Mouse (Mus musculus) midbrain, embryonic 15.5 days (tissue): ENCODE results near the gene Actl11. TPM values are rescaled to one million over a fixed set of nuclear protein-coding genes. Genes with fewer than 3 reads are reported as not detected.

Experiments
- ATAC-seq: fragments of 200-750 bp; cut with Nextera tagmentation; replicated peaks from 2 replicates; pipeline ENCODE4 v1.8.0; 2017; ENCODE audit warnings: moderate TSS enrichment
- H3K27ac ChIP-seq: fragments of 300-500 bp; sonication (generic); 2 replicates; pipeline ENCODE4 v1.5.1; 2015; ENCODE audit warnings: mild to moderate bottlenecking, inconsistent platforms
- H3K27me3 ChIP-seq: fragments of 300-500 bp; sonication (generic); replicated peaks from 2 replicates; pipeline ENCODE4 v1.6.1; 2015; ENCODE audit warnings: inconsistent platforms
- H3K36me3 ChIP-seq: fragments of 300-500 bp; sonication (generic); replicated peaks from 2 replicates; pipeline ENCODE4 v1.6.1; 2015; ENCODE audit warnings: inconsistent platforms
- H3K4me1 ChIP-seq: fragments of 300-500 bp; sonication (generic); 2 replicates; pipeline ENCODE4 v1.6.1; 2015; ENCODE audit warnings: inconsistent platforms
- H3K4me2 ChIP-seq: fragments of 300-500 bp; sonication (generic); 2 replicates; pipeline ENCODE4 v1.6.1; 2015; ENCODE audit warnings: inconsistent platforms, mild to moderate bottlenecking, moderate library complexity
- H3K4me3 ChIP-seq: fragments of 300-500 bp; sonication (generic); 2 replicates; pipeline ENCODE4 v1.5.1; 2015; ENCODE audit warnings: mild to moderate bottlenecking, inconsistent platforms
- H3K9ac ChIP-seq: fragments of 300-500 bp; sonication (generic); 2 replicates; pipeline ENCODE4 v1.6.1; 2015; ENCODE audit warnings: mild to moderate bottlenecking, inconsistent platforms
- H3K9me3 ChIP-seq: fragments of 300-500 bp; sonication (generic); 2 replicates; pipeline ENCODE4 v1.6.1; 2016; ENCODE audit warnings: inconsistent platforms
- WGBS: fragments of 180-500 bp; shearing (Covaris S2); methylation state at CpG from one replicate; pipeline ENCODE4 v1.1.7; 2015; ENCODE audit warnings: mixed read lengths; 5-methylcytosine and 5-hydroxymethylcytosine counted together
- polyA plus RNA-seq: library from polyadenylated mRNA; unstranded; fragments of >200 nt; fragmentation: Nextera tagmentation; extraction: Ambion mirVana; gene quantifications from 2 replicates; pipeline ENCODE4 v1.2.1, GENCODE M21; 2015

Gene Actl11
- polyA plus RNA-seq, 1 experiment from 2014 or later: not detected

DNA sequence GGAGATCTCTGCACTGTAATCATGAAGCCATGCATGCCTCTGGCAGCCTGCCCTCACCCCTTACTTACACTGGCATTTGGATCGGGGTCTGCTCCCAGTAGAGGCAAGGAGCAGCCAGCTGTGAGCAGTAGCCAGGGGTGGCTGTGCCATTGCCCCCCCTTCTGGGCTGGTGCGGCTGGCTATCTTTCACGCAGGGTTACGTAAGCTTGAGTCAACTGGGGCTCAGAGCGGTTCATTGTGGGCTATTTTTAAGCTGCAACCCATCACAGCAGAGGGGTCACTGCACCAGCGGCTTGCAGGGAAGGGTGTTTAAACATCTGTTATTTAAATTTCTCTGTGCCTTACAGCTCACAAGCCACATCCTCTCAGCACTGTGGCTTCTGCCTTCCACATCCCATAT is 4.3 kb upstream of the Actl11 start:
- no peak overlapping the region for H3K4me3 ChIP-seq
- H3K27ac ChIP-seq: peak overlapping the region; percentile 1; the same call in 1 of the 2 replicates
- no peaks in the 10 kb centered on the region for H3K9me3 ChIP-seq
- H3K4me2 ChIP-seq: no peak overlapping the region
- peaks cover 18% of the 10 kb centered on the region for H3K4me1 ChIP-seq
- no peak overlapping the region for H3K9ac ChIP-seq
- H3K36me3 ChIP-seq: no peaks in the 10 kb centered on the region
- no peak for ATAC-seq
- 46% methylated on average over 6 of the region's 6 CpGs for WGBS
- no peaks in the 10 kb centered on the region for H3K27me3 ChIP-seq

DNA sequence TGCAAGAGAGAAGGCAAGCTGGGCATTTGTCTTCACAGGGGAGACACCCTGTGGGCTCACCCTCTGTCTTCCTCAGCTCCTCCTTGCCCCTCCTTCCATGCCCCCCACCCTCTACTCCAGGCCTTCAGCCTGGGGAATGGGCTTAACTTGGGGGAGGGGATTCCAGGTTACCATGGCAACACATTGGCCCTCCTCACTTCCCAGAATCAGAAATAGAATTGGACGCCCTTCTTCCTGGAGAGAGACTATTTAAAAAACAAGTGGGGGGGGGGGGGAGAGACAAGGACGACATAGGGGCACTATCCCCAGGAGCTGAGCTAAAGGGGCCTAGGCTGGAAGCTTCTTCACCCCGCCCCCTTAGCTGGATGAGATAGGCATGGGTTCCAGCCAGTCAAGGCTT is 3.0 kb upstream of the Actl11 start:
- peaks cover 18% of the 10 kb centered on the region for H3K4me1 ChIP-seq
- H3K27me3 ChIP-seq: no peaks in the 10 kb centered on the region
- H3K9ac ChIP-seq: no peak overlapping the region
- H3K9me3 ChIP-seq: no peaks in the 10 kb centered on the region
- 16% methylated on average over 3 of the region's 3 CpGs for WGBS
- peak; percentile 54; the same call in 1 of the 2 replicates for ATAC-seq
- no peaks in the 10 kb centered on the region for H3K36me3 ChIP-seq
- no peak overlapping the region for H3K4me2 ChIP-seq
- peak overlapping the region; percentile 1; the same call in 1 of the 2 replicates for H3K27ac ChIP-seq
- no peak overlapping the region for H3K4me3 ChIP-seq

DNA sequence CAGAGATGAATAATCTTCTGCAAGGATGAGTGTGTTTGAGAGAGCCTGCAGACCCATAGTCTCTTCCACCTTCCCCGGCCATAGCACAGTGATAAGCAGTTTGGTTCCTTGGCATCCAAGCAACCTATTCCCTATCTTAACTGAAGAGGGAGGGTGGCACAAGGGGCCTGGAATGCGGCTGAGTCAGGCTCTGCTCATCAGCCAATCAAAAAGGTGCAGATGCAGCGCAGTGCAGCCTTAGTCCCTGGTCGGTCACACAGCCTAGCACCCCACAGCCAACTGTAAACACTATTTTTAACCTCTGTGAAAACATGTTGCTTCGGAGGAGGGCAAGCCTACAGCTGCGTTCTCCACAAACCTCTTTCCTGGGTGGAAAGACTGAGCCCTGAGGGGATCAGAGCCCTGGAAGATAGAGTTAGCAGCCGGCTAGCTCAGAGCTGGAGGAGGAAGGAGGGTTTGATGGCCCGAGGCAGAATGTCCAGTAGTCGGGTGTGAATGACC is 1.3 kb upstream of the Actl11 start:
- Histone ChIP-seq H3K36me3 (no peaks in the 10 kb centered on the region), H3K4me2 (no peak overlapping the region), H3K4me3 (no peak overlapping the region), H3K27me3 (no peaks in the 10 kb centered on the region), H3K9ac (no peak overlapping the region), H3K27ac (no peak overlapping the region), H3K9me3 (no peaks in the 10 kb centered on the region), H3K4me1 (peaks cover 18% of the 10 kb centered on the region)
- no peak for ATAC-seq
- 57% methylated on average over 9 of the region's 9 CpGs for WGBS

DNA sequence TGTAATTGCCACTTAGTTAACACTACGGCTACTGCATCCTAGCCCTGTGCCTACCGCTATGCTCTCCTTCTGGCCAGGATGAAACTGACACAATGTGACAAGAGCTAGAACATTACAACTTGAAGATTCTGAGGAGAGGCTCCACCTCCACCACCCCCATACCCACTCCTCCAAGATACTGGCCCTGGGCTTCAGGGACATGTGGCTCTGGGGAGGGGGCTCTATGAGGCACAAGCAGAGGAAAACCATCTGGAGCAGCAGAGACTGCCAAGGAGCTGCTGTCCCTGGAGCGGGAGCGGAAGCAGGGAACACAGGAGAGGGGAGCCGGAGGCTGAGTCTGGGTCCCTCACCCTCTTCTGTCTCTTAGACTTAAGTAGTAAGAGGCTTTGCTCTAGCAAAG is 520 bp upstream of the Actl11 start:
- no peak overlapping the region for H3K9ac ChIP-seq
- H3K4me2 ChIP-seq: no peak overlapping the region
- H3K27me3 ChIP-seq: no peaks in the 10 kb centered on the region
- no peak for ATAC-seq
- no peaks in the 10 kb centered on the region for H3K36me3 ChIP-seq
- 88% methylated on average over 5 of the region's 5 CpGs for WGBS
- no peak overlapping the region for H3K4me3 ChIP-seq
- H3K4me1 ChIP-seq: peaks cover 18% of the 10 kb centered on the region
- H3K9me3 ChIP-seq: no peaks in the 10 kb centered on the region
- H3K27ac ChIP-seq: no peak overlapping the region

DNA sequence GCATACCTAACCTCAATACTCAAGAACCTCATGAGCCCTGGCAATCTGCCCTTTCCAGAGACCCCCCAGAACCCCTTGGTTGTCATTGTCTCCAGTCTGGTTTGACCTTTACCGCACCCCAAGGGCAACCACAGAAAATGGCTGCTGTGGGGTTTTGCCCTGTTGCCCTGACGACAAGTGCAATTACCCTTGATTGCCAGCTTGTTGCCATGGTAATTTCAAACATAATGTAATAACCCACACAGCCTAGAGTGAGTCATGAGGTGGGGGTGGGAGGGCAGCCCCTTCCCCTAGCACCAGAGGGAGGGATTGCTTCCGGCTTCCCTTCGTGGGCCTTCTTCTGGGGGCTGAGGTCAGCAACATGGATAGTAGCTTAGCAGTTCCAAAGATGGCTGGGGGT is 4.0 kb downstream of the Actl11 start:
- no peak for ATAC-seq
- H3K27ac ChIP-seq: no peak overlapping the region
- H3K9ac ChIP-seq: no peak overlapping the region
- H3K4me2 ChIP-seq: no peak overlapping the region
- peaks cover 9% of the 10 kb centered on the region; the same call in 1 of the 2 replicates for H3K27me3 ChIP-seq
- 74% methylated on average over 4 of the region's 4 CpGs for WGBS
- H3K9me3 ChIP-seq: no peaks in the 10 kb centered on the region
- H3K36me3 ChIP-seq: no peaks in the 10 kb centered on the region
- peaks cover 17% of the 10 kb centered on the region for H3K4me1 ChIP-seq
- H3K4me3 ChIP-seq: no peak overlapping the region

DNA sequence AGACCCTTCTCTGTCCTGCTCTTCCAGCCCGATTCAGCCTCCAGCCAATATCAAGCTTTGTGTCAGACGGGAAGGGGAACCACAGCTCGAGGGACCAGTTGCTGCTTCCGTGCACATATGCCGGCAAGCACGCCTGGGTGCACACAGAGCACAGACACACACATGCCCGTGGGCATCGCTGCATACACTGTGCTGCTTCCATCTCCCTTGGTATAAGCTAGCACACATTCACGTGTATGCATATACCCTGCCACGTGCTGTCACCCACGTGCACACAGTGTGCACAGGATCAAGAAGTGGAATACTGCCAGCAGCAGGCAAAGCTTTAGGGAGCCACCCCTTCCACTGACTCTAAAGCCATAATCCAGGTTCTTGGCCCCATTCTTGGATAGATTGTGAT is 5.9 kb downstream of the Actl11 start:
- Histone ChIP-seq H3K27ac (no peak overlapping the region), H3K36me3 (no peaks in the 10 kb centered on the region), H3K27me3 (peaks cover 9% of the 10 kb centered on the region; the same call in 1 of the 2 replicates), H3K4me1 (peaks cover 21% of the 10 kb centered on the region), H3K9me3 (no peaks in the 10 kb centered on the region), H3K4me3 (no peak overlapping the region), H3K4me2 (no peak overlapping the region), H3K9ac (no peak overlapping the region)
- 85% methylated on average over 11 of the region's 11 CpGs for WGBS
- no peak for ATAC-seq

DNA sequence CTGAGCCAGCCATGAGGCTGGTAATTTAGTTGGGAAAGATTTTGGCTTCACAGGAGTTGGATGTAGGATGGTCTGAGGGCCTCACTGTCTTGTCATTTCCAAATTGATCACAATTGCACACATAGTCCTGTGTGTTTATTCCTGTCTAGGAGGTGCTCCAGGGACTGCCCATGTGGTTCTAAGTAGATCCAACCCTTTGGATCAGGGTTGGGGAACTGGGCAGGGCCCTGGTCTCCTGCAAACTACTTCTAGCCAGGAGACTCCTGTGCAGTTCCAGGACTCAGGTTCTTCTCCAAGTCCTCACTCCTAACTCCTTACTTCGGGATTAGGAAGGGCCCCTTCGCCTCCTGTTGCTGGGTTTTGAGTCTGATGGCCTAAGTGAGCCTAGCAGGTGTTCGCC is 7.1 kb downstream of the Actl11 start, which contains the start of gene Camkv:
TSS of gene Camkv (plus strand) at position 301 of the 400 bp plus-strand sequence.
- H3K4me1 ChIP-seq: peaks cover 21% of the 10 kb centered on the region
- H3K4me3 ChIP-seq: peak within 1 kb of the TSS; percentile 52
- H3K9ac ChIP-seq: peak within 1 kb of the TSS; percentile 58
- WGBS: 13% methylated on average over 3 of the region's 3 CpGs
- no peak for ATAC-seq
- H3K4me2 ChIP-seq: peak within 1 kb of the TSS; percentile 79
- H3K27ac ChIP-seq: no peak within 1 kb of the TSS
- H3K9me3 ChIP-seq: no peaks in the 10 kb centered on the region
- peaks cover 9% of the 10 kb centered on the region; the same call in 1 of the 2 replicates for H3K27me3 ChIP-seq
- no peaks in the 10 kb centered on the region for H3K36me3 ChIP-seq

DNA sequence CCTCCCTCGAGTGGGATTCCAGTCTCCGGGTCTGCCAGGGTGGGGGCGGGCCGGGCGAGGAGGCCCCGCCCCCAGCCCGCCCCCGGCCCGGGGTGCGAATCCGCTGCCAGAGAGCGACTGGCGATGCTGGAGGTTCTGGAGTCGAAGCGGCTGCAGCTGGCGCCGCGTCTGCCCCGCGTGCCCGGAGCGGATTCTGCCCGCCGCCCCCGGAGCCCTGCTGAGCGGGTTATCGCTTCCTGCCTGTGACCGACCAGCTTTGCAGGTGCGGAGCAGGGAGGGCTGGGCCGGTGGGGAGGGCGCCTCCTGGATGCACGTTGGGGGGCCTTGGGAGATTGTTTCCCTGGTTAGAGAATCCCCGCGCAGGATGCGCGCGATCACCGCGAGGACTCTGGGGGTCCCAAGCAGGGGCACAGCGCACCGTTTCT is 7.5 kb downstream of the Actl11 start:
- WGBS: under 1% methylated on average over 41 of the region's 41 CpGs
- H3K4me2 ChIP-seq: peak overlapping the region; percentile 79
- no peak overlapping the region for H3K27ac ChIP-seq
- no peaks in the 10 kb centered on the region for H3K36me3 ChIP-seq
- H3K27me3 ChIP-seq: peaks cover 9% of the 10 kb centered on the region; the same call in 1 of the 2 replicates
- no peaks in the 10 kb centered on the region for H3K9me3 ChIP-seq
- peak overlapping the region; percentile 52 for H3K4me3 ChIP-seq
- peaks cover 21% of the 10 kb centered on the region for H3K4me1 ChIP-seq
- peak; percentile 46; the same call in 1 of the 2 replicates for ATAC-seq
- peak overlapping the region; percentile 58 for H3K9ac ChIP-seq

DNA sequence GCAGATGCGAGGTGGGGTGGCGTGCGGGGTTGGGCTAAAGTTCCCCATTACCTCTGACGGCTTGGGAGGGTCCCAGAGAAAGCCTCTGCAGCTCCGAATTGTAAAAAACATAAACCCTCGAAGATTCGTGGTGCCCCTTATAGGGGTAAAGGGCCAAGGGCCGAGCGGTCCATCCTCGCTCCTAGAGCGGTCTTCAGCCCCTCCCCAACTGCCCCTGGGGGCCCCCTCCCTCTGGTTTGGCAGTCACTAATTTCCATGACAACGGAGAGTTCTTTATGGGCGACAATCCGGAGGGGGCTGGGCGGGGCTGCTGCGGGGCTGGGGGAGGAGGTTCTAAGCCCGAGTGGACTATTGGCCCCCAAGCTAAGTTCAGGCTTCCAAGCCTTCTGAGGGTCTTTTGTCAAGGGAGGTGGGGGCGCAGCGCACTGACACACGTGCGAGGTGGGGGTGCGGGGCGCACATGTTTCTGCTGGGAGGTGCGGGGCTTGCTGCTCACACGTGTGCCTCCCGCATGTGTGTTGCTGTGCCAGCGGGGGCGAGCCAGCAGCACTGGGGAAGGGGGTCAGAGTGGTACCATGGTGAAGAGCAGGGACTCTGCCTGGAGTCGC is 8.1 kb downstream of the Actl11 start:
- Histone ChIP-seq H3K4me3 (peak overlapping the region; percentile 52), H3K27ac (no peak overlapping the region), H3K4me2 (peak overlapping the region; percentile 79), H3K36me3 (no peaks in the 10 kb centered on the region), H3K9ac (peak overlapping the region; percentile 58), H3K4me1 (peaks cover 21% of the 10 kb centered on the region), H3K27me3 (peaks cover 9% of the 10 kb centered on the region; the same call in 1 of the 2 replicates), H3K9me3 (no peaks in the 10 kb centered on the region)
- ATAC-seq: peak; percentile 71
- under 1% methylated on average over 29 of the region's 29 CpGs for WGBS

DNA sequence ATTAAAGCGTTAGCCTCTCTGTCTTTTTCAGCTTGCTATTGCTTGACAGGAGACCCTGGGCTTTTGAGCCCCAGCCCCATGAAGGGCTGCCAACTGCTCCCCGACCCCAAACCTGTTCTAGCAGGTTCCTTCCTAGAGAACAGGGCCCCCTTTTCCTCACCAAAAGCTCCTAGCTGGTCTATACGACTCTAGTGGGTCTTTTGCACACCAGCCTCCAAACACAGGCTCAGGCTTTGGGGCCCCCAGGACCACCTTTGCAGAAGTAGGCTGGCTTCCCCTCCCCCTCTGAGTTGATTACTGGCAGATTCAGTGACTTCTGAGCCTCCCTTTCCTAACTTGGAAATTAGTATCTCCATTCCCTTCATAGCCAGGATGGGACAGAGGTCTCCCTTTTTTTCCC is 8.6 kb downstream of the Actl11 start:
- no peak for ATAC-seq
- WGBS: 8% methylated on average over 3 of the region's 3 CpGs

DNA sequence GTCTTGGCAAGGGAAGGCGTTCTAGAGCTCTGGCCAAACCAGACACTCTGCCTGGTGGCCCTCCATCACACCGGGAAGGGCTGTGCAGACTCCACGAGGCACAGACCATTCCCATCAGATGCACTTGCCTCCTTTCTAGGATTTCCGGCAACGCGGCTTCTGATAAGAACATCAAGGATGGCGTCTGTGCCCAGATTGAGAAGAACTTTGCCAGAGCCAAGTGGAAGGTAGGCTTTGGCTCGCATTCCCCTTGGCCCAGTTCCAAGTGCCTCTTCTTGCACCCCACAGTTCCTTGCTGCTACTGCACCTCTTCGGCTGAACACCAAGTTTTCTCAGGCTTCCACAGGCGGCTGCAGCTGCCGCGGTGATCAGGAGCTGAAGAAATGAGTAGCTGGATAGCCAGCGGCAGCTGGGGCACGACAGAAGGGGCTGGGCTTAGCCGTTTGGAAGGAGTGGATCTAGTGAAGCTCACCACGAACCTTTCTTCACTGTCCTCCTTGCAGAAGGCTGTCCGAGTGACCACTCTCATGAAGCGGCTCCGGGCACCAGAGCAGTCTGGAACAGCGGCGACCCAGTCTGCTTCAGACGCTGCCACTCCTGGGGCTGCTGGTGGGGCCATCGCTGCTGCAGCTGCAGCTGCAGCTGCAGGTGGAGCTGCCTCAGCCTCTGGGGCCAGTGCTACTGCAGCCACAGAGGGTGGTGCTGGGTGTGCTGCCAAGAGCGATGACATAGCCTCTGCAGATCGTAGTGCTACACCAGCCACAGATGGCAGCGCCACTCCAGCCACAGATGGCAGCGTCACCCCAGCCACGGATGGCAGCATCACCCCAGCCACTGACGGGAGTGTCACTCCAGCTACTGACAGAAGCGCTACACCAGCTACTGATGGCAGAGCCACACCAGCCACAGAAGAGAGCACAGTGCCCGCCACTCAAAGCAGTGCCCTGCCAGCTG is 19.2 kb downstream of the Actl11 start:
- Histone ChIP-seq H3K9me3 (no peaks in the 10 kb centered on the region), H3K4me1 (peaks cover 15% of the 10 kb centered on the region), H3K27me3 (no peaks in the 10 kb centered on the region), H3K9ac (no peak overlapping the region), H3K4me2 (no peak overlapping the region), H3K36me3 (no peaks in the 10 kb centered on the region), H3K27ac (no peak overlapping the region), H3K4me3 (no peak overlapping the region)
- WGBS: 90% methylated on average over 31 of the region's 31 CpGs
- ATAC-seq: no peak

More for the DNA sequence above, 8.6 kb downstream of the Actl11 start:
- Histone ChIP-seq H3K36me3 (no peaks in the 10 kb centered on the region), H3K27me3 (peaks cover 9% of the 10 kb centered on the region; the same call in 1 of the 2 replicates), H3K27ac (no peak overlapping the region), H3K9me3 (no peaks in the 10 kb centered on the region), H3K9ac (peak overlapping the region; percentile 58), H3K4me2 (peak overlapping the region; percentile 79), H3K4me1 (peaks cover 21% of the 10 kb centered on the region), H3K4me3 (peak overlapping the region; percentile 52)
